Mouse (Mus musculus) liver, embryonic 11.5 days (tissue): ENCODE results near the gene Pcgf1. TPM values are rescaled to one million over a fixed set of nuclear protein-coding genes. Genes with fewer than 3 reads are reported as not detected.
A peak's percentile ranks its signal among the peaks of the same experiment; 100 is the strongest.

Experiments used
- ATAC-seq: fragments of 200-750 bp; cut with Nextera tagmentation; replicated peaks from 2 replicates; pipeline ENCODE4 v1.8.0; 2017; ENCODE audit warnings: moderate number of reproducible peaks, mild to moderate bottlenecking, moderate TSS enrichment, moderate library complexity; ENCODE audit not compliant: low FRiP score
- DNase-seq: peaks from one replicate; pipeline ENCODE4 v3.0.0-alpha.2; 2017; ENCODE audit warnings: low spot score
- H3K27ac ChIP-seq: fragments of 300-500 bp; sonication (generic); 2 replicates; pipeline ENCODE4 v1.5.1; 2014; ENCODE audit warnings: mild to moderate bottlenecking, low read depth, low read length, control low read depth
- H3K27me3 ChIP-seq: fragments of 300-500 bp; sonication (generic); replicated peaks from 2 replicates; pipeline ENCODE4 v1.6.1; 2014; ENCODE audit warnings: low read length, mixed read lengths; ENCODE audit not compliant: control insufficient read depth, insufficient read depth
- H3K36me3 ChIP-seq: fragments of 300-500 bp; sonication (generic); 2 replicates; pipeline ENCODE4 v1.6.1; 2014; ENCODE audit warnings: mild to moderate bottlenecking, low read length, moderate library complexity, mixed read lengths; ENCODE audit not compliant: control insufficient read depth, insufficient read depth
- H3K4me1 ChIP-seq: fragments of 300-500 bp; sonication (generic); replicated peaks from 2 replicates; pipeline ENCODE4 v1.6.1; 2014; ENCODE audit warnings: low read length, mixed read lengths; ENCODE audit not compliant: control insufficient read depth, insufficient read depth
- H3K4me2 ChIP-seq: fragments of 300-500 bp; sonication (generic); 2 replicates; pipeline ENCODE4 v1.6.1; 2014; ENCODE audit warnings: mild to moderate bottlenecking, control low read depth, moderate library complexity
- H3K4me3 ChIP-seq: fragments of 300-500 bp; sonication (generic); 2 replicates; pipeline ENCODE4 v1.5.1; 2014; ENCODE audit warnings: low read depth, low read length, control low read depth
- H3K9ac ChIP-seq: fragments of 300-500 bp; sonication (generic); 2 replicates; pipeline ENCODE4 v1.6.1; 2014; ENCODE audit warnings: low read depth, low read length, control low read depth
- H3K9me3 ChIP-seq: fragments of 300-500 bp; sonication (generic); 2 replicates; pipeline ENCODE4 v1.6.1; 2016; ENCODE audit warnings: low read length, inconsistent platforms, mixed read lengths; ENCODE audit not compliant: control insufficient read depth
- WGBS: fragments of 180-500 bp; shearing (Covaris S2); extraction: QIAGEN DNeasy Blood & Tissue Kit; methylation state at CpG from one replicate; pipeline ENCODE4 v1.1.7; 2014; 5-methylcytosine and 5-hydroxymethylcytosine counted together
- polyA plus RNA-seq: library from polyadenylated mRNA; unstranded; fragments of >200 nt; fragmentation: Nextera tagmentation; extraction: Ambion mirVana; gene quantifications from 2 replicates; pipeline ENCODE4 v1.2.1, GENCODE M21; 2014

Gene Pcgf1
- polyA plus RNA-seq, 1 experiment from 2014 or later = 25.0 TPM

DNA sequence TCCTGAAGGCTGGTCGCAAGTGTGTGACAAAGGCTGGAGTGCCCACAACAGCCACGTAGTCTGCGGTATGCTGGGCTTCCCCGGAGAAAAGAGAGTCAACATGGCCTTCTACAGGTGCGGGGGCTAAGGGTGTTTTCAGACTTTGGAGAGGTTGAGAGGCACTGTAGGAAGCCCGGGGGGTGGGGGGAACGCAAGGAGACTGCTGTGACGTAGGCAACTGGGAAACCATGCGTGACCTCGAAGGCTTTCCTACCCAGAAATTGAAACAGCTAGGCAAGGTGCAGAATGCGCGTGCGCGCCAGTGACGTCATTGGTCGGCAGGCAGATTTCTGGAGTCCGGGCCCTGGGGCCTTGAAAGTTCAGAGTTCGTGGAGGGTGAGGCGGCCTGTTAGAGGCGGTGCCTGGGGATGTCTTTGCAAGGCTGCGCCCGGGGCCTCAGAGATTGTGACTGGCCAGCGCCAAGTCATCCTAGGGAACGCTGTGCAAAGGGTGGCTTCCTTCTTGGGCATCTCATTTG is 39.1 kb upstream of the Pcgf1 start:
- H3K27me3 ChIP-seq = peaks cover 6% of the 10 kb centered on the region; the same call in 1 of the 2 replicates

DNA sequence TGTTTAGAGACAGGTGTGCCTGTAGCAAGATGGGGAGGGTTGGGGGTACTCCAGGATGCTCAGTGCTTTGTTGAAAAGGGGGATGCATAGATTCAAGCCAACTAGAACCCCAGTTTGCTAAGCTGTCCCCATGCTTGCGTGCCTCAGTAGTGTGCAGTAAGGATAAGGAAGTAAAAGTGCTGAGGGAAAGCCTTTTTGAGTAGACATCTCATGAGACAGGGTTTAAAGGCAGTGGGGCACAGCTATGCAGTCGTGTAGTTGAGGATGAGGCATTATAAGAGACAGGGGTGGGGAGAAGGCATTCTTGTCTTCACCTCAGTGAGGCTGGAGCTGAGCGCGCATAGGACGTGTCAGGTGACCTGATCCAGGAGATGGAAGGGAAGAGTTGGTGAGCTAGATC is 37.1 kb upstream of the Pcgf1 start:
- Histone ChIP-seq H3K27me3 (peaks cover 1% of the 10 kb centered on the region; the same call in 1 of the 2 replicates), H3K27ac (no peak overlapping the region), H3K4me3 (no peak overlapping the region), H3K9me3 (no peaks in the 10 kb centered on the region), H3K9ac (no peak overlapping the region), H3K4me1 (peaks cover 9% of the 10 kb centered on the region), H3K36me3 (no peaks in the 10 kb centered on the region), H3K4me2 (no peak overlapping the region)
- no peak for DNase-seq
- ATAC-seq = no peak
- 73% methylated on average over 5 of the region's 5 CpGs for WGBS

More for the DNA sequence above, 39.1 kb upstream of the Pcgf1 start:
- peak overlapping the region; percentile 62 for H3K27ac ChIP-seq
- peak overlapping the region; percentile 56 for H3K4me2 ChIP-seq
- H3K4me3 ChIP-seq = peak overlapping the region; percentile 21
- ATAC-seq (peak; percentile 90), DNase-seq (peak; percentile 84)
- peak overlapping the region; percentile 35; the same call in 1 of the 2 replicates for H3K9ac ChIP-seq
- peaks cover 15% of the 10 kb centered on the region for H3K4me1 ChIP-seq
- 14% methylated on average over 24 of the region's 24 CpGs for whole genome bisulfite sequencing
- no peaks in the 10 kb centered on the region for H3K36me3 ChIP-seq
- no peaks in the 10 kb centered on the region for H3K9me3 ChIP-seq

DNA sequence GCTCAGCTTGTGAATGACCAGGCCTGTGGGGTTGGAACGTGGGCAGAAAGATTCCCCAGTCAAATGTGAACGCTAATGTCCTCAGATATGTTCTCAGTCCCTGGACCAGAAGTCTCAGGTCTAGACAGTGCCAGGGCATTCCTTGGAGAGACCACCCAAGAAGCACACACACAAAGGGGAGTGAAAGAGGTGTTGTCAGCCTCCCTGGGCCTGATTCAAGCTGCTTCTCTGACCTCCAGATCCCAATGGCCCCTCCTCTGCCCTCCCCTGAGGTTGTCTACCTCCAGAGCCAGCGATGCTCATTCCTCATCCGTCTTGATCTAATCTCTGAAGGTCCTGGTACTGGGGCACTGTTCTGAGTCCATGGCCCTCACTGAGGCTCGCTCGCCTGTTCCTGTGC is 34.1 kb upstream of the Pcgf1 start:
- ATAC-seq = no peak
- Histone ChIP-seq H3K4me1 (peaks cover 5% of the 10 kb centered on the region), H3K27ac (no peak overlapping the region), H3K9me3 (no peaks in the 10 kb centered on the region), H3K36me3 (no peaks in the 10 kb centered on the region), H3K27me3 (no peaks in the 10 kb centered on the region), H3K4me3 (no peak overlapping the region), H3K9ac (no peak overlapping the region), H3K4me2 (no peak overlapping the region)
- no peak for DNase-seq
- 58% methylated on average over 6 of the region's 6 CpGs for WGBS

DNA sequence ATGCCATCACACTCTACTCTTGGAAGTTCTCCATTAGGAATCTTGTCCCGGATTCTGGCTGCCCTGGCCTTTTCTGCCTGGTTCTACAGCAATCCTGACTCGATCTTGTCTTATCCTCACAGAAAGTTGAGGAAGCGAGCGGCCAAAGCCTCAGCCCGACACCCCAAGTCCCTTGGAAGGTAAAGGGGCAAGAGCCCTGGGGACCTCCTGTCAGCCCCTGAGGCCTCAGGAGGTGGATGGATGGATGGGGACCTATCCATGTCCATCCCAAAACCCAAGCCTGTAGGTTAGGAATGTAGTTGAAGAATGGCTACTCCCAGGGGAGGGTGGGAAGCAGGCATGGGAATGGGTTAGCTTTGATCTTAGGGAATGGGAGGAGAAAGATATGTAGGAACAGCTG is 33.7 kb upstream of the Pcgf1 start:
- Histone ChIP-seq H3K36me3 (no peaks in the 10 kb centered on the region), H3K9me3 (no peaks in the 10 kb centered on the region), H3K4me3 (no peak overlapping the region), H3K27ac (no peak overlapping the region), H3K4me2 (no peak overlapping the region), H3K4me1 (peaks cover under 1% of the 10 kb centered on the region), H3K9ac (no peak overlapping the region), H3K27me3 (no peaks in the 10 kb centered on the region)
- 84% methylated on average over 5 of the region's 5 CpGs for WGBS
- ATAC-seq (no peak), DNase-seq (no peak)

DNA sequence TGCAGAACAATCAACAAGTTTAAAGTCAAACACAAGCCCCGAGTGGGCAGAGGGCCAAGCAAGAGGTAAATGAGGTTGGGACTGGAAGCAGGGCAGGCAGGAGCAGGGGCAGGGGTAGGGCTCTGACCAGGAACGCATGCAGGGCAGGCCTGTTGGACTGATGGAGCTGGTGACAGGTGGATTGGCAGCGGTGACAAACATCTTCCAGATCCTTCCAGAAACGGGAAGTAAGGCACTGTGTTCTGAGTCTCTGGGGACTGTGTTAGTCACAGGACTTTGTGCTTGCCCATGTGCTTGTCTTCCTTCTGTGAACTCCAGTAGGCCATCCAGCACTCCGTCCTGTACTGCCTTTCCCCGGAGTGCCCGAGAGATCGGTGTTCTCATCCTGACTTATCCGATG is 32.9 kb upstream of the Pcgf1 start:
- no peak overlapping the region for H3K4me2 ChIP-seq
- no peak overlapping the region for H3K27ac ChIP-seq
- no peak overlapping the region for H3K9ac ChIP-seq
- no peaks in the 10 kb centered on the region for H3K9me3 ChIP-seq
- no peak overlapping the region for H3K4me3 ChIP-seq
- H3K36me3 ChIP-seq = no peaks in the 10 kb centered on the region
- WGBS = 63% methylated on average over 9 of the region's 9 CpGs
- no peaks in the 10 kb centered on the region for H3K27me3 ChIP-seq
- ATAC-seq = no peak
- DNase-seq = no peak
- H3K4me1 ChIP-seq = no peaks in the 10 kb centered on the region

DNA sequence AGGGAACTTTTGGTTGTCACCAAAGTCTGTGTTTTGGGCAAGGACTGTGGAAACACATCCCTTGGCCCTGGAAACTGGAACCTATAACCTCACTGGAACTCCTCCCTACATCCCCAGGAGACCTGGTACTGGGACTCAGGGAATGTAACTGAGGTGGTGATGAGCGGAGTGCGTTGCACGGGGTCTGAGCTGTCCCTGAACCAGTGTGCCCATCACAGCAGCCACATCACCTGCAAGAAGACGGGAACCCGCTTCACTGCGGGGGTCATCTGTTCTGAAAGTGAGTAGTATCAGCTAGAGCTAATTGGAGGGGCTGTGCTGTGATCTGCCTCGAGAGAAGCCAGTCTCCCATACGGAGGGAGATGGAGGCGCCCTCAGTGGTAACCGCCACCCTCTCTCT is 28.3 kb upstream of the Pcgf1 start:
- Histone ChIP-seq H3K4me3 (no peak overlapping the region), H3K36me3 (peaks cover 6% of the 10 kb centered on the region; the same call in 1 of the 2 replicates), H3K4me1 (peaks cover 8% of the 10 kb centered on the region), H3K9ac (no peak overlapping the region), H3K9me3 (no peaks in the 10 kb centered on the region), H3K27ac (no peak overlapping the region), H3K4me2 (no peak overlapping the region), H3K27me3 (no peaks in the 10 kb centered on the region)
- DNase-seq (no peak), ATAC-seq (no peak)
- 66% methylated on average over 10 of the region's 10 CpGs for WGBS

DNA sequence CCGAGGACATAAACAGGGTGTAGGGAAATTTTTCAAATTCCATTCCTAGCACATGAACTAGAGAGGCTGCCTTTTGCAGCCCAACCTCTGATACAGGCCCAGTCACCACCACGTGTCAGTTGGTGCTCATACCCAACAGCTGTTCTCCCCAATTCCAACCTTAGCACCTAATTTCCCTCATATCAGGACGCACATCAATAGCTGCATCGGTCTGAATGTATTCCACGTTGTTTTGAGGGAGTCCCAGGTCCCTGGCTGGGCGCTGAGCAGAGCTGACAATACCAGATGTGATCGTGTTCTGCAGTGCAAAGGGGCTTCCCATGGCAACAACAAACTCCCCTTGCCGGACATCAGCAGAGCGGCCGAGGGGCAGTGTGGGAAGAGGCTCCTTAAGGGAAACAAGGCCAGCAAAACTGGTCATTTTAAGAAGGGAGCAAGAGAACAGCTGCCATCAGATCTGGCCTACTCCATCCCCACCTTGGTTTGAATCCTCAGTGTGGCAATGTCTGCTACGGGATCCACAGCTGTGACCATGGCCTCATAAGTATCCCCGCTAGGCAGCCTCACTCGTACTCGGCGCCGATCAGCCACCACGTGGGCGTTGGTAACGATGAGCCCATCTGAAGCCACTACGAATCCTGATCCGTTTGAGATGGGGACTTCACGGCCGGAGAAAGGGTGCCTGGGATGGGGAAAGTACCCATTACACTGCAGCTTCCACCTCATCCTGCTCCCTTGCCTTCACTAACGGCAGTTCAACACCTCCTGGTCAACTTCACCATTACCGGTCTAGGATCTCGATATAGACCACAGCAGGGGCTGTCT is 24.3 kb upstream of the Pcgf1 start:
- peak overlapping the region; percentile 79 for H3K4me3 ChIP-seq
- DNase-seq = peak; percentile 58
- no peaks in the 10 kb centered on the region for H3K9me3 ChIP-seq
- peak overlapping the region; percentile 95 for H3K4me2 ChIP-seq
- peak overlapping the region; percentile 94 for H3K9ac ChIP-seq
- 0 out of 2 replicates have a peak, but pooled peaks have one; percentile 6 for ATAC-seq
- H3K4me1 ChIP-seq = peaks cover 19% of the 10 kb centered on the region
- peak overlapping the region; percentile 87 for H3K27ac ChIP-seq
- peaks cover 22% of the 10 kb centered on the region for H3K36me3 ChIP-seq
- H3K27me3 ChIP-seq = no peaks in the 10 kb centered on the region
- 2% methylated on average over 26 of the region's 26 CpGs for WGBS

DNA sequence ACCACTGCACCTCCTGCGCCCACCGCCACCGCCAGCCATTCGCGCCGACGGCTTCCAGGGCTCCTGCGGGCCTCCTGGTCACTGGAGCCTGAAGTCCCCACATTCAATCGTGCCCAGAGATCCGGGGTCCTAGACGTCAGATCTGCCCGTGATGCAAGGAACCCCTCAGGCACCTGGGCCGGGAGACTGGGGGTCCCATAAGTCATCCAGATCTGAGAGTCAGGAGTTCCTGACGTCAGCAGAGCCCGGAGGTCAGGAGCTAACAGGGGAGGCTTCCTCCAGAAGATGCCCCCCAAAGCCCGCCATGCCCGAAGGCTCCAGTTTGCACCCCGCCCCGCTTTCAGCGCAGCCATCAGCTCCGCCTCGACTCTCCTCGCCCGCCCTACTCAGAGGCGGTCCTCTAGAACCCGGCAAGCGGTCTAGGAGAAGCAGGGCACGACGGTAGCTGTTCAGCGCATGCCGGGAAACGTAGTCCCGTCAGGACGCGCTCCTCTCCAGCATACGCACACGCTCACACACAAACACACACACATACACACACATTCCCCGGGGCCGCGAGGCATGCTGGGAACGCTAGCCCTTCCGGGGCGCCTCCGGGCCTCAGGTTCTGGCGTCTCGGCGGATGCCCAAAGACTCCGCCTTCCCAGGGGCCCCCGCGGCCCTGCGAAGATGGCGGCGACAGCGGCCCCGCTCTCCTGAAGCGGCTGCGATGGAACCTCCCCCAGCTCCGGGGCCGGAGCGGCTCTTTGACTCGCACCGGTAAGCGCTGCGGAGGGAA is 23.4 kb upstream of the Pcgf1 start, which contains the start of gene Aup1:
TSS of gene Aup1 (plus strand) at position 448 of the 778 bp plus-strand sequence.
- under 1% methylated on average over 64 of the region's 64 CpGs for WGBS
- H3K4me1 ChIP-seq = peaks cover 20% of the 10 kb centered on the region
- ATAC-seq (peak; percentile 93), DNase-seq (peak; percentile 97)
- H3K36me3 ChIP-seq = peaks cover 22% of the 10 kb centered on the region
- H3K9ac ChIP-seq = peak within 1 kb of the TSS; percentile 94
- no peaks in the 10 kb centered on the region for H3K27me3 ChIP-seq
- H3K9me3 ChIP-seq = no peaks in the 10 kb centered on the region
- H3K4me2 ChIP-seq = peak within 1 kb of the TSS; percentile 95
- H3K4me3 ChIP-seq = peak within 1 kb of the TSS; percentile 79
- H3K27ac ChIP-seq = peak within 1 kb of the TSS; percentile 87
